Mouse (Mus musculus): ENCODE results near the gene Malsu1. TPM values are rescaled to one million over a fixed set of nuclear protein-coding genes. Genes with fewer than 3 reads are reported as not detected.

Malsu1 gene
- polyA plus RNA-seq, 1 experiment from 2014 or later, result 62.7 TPM

DNA sequence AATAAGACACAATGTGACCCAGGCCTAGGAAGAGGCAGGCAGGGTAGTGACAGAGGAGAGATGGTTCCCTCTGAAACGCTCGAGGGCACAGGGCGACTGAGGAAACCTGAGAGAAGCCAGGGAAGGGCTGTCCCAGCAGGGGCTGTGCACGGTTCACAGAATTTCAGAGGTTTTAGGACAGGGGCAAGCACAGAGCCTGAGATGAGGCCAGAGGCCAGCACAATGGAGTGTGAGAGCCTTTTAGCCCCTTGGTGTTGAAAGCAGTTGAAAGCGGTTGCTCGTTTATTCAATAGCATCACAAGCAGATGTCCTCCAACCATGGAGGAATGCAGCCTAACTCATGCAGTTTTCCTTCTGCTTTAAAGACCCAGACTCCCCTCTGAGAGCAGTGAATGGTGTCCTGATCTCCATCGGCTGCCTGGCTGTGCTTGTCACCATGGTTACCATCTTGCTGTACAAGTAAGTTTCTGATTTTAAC is 18.3 kb upstream of the Malsu1 start:
- ATAC-seq (ENCODE audit: low FRiP score, low TSS enrichment), result peak; percentile 58; the same call in 1 of the 2 replicates
- Histone ChIP-seq H3K36me3 (ENCODE audit: control insufficient read depth, insufficient read depth, low read length) (no peaks in the 10 kb centered on the region), H3K4me1 (ENCODE audit: control insufficient read depth, insufficient read depth, low read length) (peaks cover 15% of the 10 kb centered on the region), H3K9me3 (ENCODE audit: control insufficient read depth, low read length) (no peaks in the 10 kb centered on the region), H3K4me3 (replicated peaks; ENCODE audit: low read depth, low read length) (no peak overlapping the region), H3K27ac (replicated peaks; ENCODE audit: low read depth, low read length) (peak overlapping the region; percentile 64), H3K9ac (replicated peaks; ENCODE audit: low read length) (0 out of 2 replicates have a peak overlapping the region, but pooled peaks have one; percentile 13), H3K27me3 (ENCODE audit: control insufficient read depth, insufficient read depth, low read length) (no peaks in the 10 kb centered on the region), H3K4me2 (ENCODE audit: low read length) (peak overlapping the region; percentile 22; the same call in 1 of the 2 replicates)
- peak; percentile 76 for DNase-seq
- under 1% methylated on average over 7 of the region's 7 CpGs for WGBS

DNA sequence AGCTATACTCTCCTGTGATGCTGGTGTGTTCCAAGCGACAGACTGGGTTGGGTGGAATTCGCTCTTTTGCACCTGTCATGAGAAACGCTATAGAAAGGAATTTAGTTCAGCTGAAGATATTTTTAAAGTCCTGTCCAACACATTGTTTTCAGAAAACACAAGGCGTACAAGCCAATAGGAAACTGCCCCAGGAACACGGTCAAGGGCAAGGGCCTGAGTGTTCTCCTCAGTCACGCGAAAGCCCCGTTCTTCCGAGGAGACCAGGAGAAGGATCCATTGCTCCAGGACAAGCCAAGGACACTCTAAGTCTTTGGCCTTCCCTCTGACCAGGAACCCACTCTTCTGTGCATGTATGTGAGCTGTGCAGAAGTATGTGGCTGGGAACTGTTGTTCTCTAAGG is 17.6 kb upstream of the Malsu1 start:
- no peak overlapping the region for H3K4me2 ChIP-seq (ENCODE audit: low read length)
- H3K36me3 ChIP-seq (ENCODE audit: control insufficient read depth, insufficient read depth, low read length), result no peaks in the 10 kb centered on the region
- WGBS, result 45% methylated on average over 9 of the region's 9 CpGs
- no peaks in the 10 kb centered on the region for H3K9me3 ChIP-seq (ENCODE audit: control insufficient read depth, low read length)
- no peak overlapping the region for H3K4me3 ChIP-seq (replicated peaks; ENCODE audit: low read depth, low read length)
- H3K9ac ChIP-seq (replicated peaks; ENCODE audit: low read length), result no peak overlapping the region; the same call in 1 of the 2 replicates
- ATAC-seq (ENCODE audit: low FRiP score, low TSS enrichment) (no peak), DNase-seq (no peak)
- H3K27me3 ChIP-seq (ENCODE audit: control insufficient read depth, insufficient read depth, low read length), result no peaks in the 10 kb centered on the region
- H3K27ac ChIP-seq (replicated peaks; ENCODE audit: low read depth, low read length), result no peak overlapping the region
- peaks cover 15% of the 10 kb centered on the region for H3K4me1 ChIP-seq (ENCODE audit: control insufficient read depth, insufficient read depth, low read length)

DNA sequence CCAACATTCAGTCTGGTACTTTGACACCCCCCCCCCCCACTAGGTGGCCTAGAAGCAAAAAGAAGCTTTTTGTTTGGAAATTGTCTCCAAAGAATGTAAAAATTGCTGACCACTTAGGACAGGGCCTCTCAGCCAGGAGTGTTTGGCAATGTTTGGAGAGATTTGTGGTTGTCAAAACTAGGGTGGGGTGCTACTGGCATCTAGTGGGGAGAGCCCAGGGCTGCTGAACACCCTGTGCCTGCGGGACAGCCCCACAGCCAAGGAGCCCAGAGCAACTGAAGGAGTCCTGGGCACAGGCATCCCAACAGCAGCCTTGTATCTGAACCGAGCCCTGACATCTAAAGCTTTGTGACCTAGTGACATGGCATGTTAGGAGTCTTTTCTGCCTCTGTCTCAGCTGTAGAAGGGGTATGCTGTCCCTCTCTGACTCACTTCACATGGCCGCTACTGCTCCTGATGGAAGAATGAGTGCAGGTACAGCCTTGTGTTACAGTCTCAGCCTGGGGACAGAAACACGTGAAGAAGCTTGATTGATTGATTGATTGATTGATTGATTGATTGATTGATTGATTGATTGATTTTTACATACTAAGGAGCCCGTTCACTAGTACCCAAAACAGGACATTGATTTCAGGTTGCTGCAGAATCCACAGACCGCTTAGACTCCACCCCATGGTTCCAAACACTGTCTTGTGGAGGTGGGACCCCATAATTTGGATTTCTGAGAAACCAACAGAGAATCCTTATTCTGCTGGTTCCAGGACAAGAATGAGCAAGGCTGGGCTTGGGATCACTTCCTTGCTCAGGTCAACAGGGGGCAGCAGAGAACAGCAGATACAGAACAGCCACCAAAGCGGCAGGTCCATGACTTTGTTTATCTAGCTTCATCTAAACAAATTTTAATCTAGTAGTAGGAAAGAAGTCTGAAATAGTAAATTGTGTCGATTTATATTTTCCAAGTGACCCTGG is 16.3 kb upstream of the Malsu1 start:
- H3K27ac ChIP-seq (replicated peaks; ENCODE audit: low read depth, low read length), result no peak overlapping the region
- H3K9me3 ChIP-seq (ENCODE audit: control insufficient read depth, low read length), result no peaks in the 10 kb centered on the region
- no peak for ATAC-seq (ENCODE audit: low FRiP score, low TSS enrichment)
- H3K4me3 ChIP-seq (replicated peaks; ENCODE audit: low read depth, low read length), result no peak overlapping the region
- no peaks in the 10 kb centered on the region for H3K36me3 ChIP-seq (ENCODE audit: control insufficient read depth, insufficient read depth, low read length)
- H3K4me2 ChIP-seq (ENCODE audit: low read length), result no peak overlapping the region
- peak; percentile 90 for DNase-seq
- H3K27me3 ChIP-seq (ENCODE audit: control insufficient read depth, insufficient read depth, low read length), result no peaks in the 10 kb centered on the region
- 34% methylated on average over 8 of the region's 8 CpGs for WGBS
- peaks cover 15% of the 10 kb centered on the region for H3K4me1 ChIP-seq (ENCODE audit: control insufficient read depth, insufficient read depth, low read length)
- no peak overlapping the region for H3K9ac ChIP-seq (replicated peaks; ENCODE audit: low read length)

DNA sequence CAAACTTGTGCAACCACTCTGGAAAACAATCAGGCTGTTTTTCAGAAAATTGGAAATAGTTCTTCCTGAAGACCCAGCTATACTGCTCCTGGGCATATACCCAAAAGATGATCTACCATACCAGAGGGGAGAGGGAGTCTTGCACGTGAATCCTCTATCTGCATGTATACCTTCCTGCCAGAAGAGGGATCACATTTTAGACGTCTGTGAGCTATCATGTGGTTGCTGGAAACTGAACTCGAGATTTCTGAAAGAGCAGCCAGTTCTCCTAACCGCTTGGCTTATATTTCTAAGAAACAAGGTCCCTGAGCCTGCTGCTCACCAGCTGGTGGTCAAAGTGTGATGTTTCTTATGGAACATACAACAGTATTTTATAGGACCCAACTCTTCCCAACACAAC is 5.2 kb upstream of the Malsu1 start:
- ATAC-seq (ENCODE audit: low FRiP score, low TSS enrichment), result no peak
- Histone ChIP-seq H3K27me3 (ENCODE audit: control insufficient read depth, insufficient read depth, low read length) (no peaks in the 10 kb centered on the region), H3K27ac (replicated peaks; ENCODE audit: low read depth, low read length) (no peak overlapping the region), H3K9me3 (ENCODE audit: control insufficient read depth, low read length) (no peaks in the 10 kb centered on the region), H3K9ac (replicated peaks; ENCODE audit: low read length) (no peak overlapping the region), H3K4me3 (replicated peaks; ENCODE audit: low read depth, low read length) (no peak overlapping the region), H3K4me1 (ENCODE audit: control insufficient read depth, insufficient read depth, low read length) (peaks cover 5% of the 10 kb centered on the region; the same call in 1 of the 2 replicates), H3K36me3 (ENCODE audit: control insufficient read depth, insufficient read depth, low read length) (no peaks in the 10 kb centered on the region), H3K4me2 (ENCODE audit: low read length) (no peak overlapping the region)
- DNase-seq, result no peak
- 47% methylated on average over 4 of the region's 4 CpGs for WGBS

DNA sequence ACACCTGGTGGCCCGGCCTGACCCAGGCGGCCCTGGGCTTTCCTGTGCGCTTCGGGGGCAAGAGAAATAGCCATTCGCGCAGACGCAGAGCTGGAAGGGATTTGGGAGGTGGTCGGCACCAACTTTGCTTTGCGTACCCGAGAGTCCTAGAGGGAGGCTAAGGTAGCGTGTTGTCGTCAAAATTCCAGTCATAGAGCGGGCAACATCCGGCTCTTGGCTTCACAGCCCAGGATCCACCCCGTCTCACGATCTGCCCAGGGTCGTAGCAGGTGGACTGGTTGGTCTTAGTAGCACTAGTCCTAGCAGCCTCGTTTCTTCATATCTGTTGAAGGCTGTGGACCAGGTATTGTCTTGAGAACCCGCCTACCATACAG is 509 bp downstream of the Malsu1 start:
- Histone ChIP-seq H3K9ac (replicated peaks; ENCODE audit: low read length) (peak overlapping the region; percentile 94), H3K4me1 (ENCODE audit: control insufficient read depth, insufficient read depth, low read length) (peaks cover 15% of the 10 kb centered on the region), H3K27me3 (ENCODE audit: control insufficient read depth, insufficient read depth, low read length) (no peaks in the 10 kb centered on the region), H3K4me3 (replicated peaks; ENCODE audit: low read depth, low read length) (peak overlapping the region; percentile 99), H3K36me3 (ENCODE audit: control insufficient read depth, insufficient read depth, low read length) (no peaks in the 10 kb centered on the region), H3K27ac (replicated peaks; ENCODE audit: low read depth, low read length) (peak overlapping the region; percentile 83), H3K4me2 (ENCODE audit: low read length) (peak overlapping the region; percentile 82), H3K9me3 (ENCODE audit: control insufficient read depth, low read length) (no peaks in the 10 kb centered on the region)
- DNase-seq, result peak; percentile 44
- no peak for ATAC-seq (ENCODE audit: low FRiP score, low TSS enrichment)
- WGBS, result under 1% methylated on average over 19 of the region's 19 CpGs

DNA sequence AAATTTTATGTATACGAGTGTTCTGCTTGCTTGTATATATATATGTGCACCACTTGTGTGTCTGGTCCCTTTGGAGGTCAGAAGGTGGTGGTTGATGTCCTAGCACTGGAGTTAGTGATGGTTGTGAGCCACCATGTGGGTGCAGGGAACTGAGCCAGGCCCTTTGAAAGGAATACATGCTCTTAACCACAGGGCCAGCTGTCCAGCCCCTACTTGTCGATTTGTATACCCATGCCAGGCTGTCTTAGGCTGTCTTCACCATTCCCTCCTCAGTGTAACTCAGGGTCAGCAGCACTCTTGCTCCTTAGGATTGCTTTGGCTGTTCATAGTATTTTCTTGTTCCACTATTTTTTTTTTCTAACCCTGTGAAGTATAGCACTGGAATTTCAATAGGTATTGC is 4.3 kb downstream of the Malsu1 start:
- ATAC-seq (ENCODE audit: low FRiP score, low TSS enrichment), result no peak
- no peak for DNase-seq
- H3K27me3 ChIP-seq (ENCODE audit: control insufficient read depth, insufficient read depth, low read length), result no peaks in the 10 kb centered on the region
- H3K4me3 ChIP-seq (replicated peaks; ENCODE audit: low read depth, low read length), result no peak overlapping the region
- H3K36me3 ChIP-seq (ENCODE audit: control insufficient read depth, insufficient read depth, low read length), result peaks cover under 1% of the 10 kb centered on the region; the same call in 1 of the 2 replicates
- no peak overlapping the region for H3K4me2 ChIP-seq (ENCODE audit: low read length)
- peaks cover 15% of the 10 kb centered on the region for H3K4me1 ChIP-seq (ENCODE audit: control insufficient read depth, insufficient read depth, low read length)
- no peak overlapping the region for H3K27ac ChIP-seq (replicated peaks; ENCODE audit: low read depth, low read length)
- no peaks in the 10 kb centered on the region for H3K9me3 ChIP-seq (ENCODE audit: control insufficient read depth, low read length)
- H3K9ac ChIP-seq (replicated peaks; ENCODE audit: low read length), result no peak overlapping the region
- WGBS, result 89% methylated on average over 2 of the region's 2 CpGs

DNA sequence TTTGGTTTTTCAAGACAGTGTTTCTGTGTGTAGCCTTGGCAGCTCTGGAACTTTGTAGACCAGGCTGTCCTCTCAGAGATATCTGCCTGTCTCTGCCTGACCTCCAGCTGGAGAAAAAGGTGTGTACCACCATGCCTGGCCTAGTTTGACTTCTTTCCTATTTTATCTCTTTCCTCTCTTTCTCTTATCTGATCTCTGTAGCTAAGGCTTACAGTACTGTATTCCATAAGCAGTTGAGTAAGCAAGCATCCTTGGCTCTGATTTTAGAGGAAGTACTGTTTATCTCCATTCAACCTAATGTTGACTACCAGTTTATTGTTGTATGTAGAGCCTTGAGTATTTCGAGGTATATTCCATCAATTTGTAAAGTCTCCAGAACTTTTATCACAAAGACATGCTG is 5.7 kb downstream of the Malsu1 start:
- no peak overlapping the region for H3K9ac ChIP-seq (replicated peaks; ENCODE audit: low read length)
- ATAC-seq (ENCODE audit: low FRiP score, low TSS enrichment), result no peak
- no peak overlapping the region for H3K4me3 ChIP-seq (replicated peaks; ENCODE audit: low read depth, low read length)
- no peak overlapping the region for H3K4me2 ChIP-seq (ENCODE audit: low read length)
- no peaks in the 10 kb centered on the region for H3K27me3 ChIP-seq (ENCODE audit: control insufficient read depth, insufficient read depth, low read length)
- DNase-seq, result no peak
- H3K9me3 ChIP-seq (ENCODE audit: control insufficient read depth, low read length), result no peaks in the 10 kb centered on the region
- WGBS, result 96% methylated on average over 1 of the region's 1 CpGs
- H3K4me1 ChIP-seq (ENCODE audit: control insufficient read depth, insufficient read depth, low read length), result peaks cover 9% of the 10 kb centered on the region
- H3K27ac ChIP-seq (replicated peaks; ENCODE audit: low read depth, low read length), result no peak overlapping the region
- H3K36me3 ChIP-seq (ENCODE audit: control insufficient read depth, insufficient read depth, low read length), result peaks cover 15% of the 10 kb centered on the region

DNA sequence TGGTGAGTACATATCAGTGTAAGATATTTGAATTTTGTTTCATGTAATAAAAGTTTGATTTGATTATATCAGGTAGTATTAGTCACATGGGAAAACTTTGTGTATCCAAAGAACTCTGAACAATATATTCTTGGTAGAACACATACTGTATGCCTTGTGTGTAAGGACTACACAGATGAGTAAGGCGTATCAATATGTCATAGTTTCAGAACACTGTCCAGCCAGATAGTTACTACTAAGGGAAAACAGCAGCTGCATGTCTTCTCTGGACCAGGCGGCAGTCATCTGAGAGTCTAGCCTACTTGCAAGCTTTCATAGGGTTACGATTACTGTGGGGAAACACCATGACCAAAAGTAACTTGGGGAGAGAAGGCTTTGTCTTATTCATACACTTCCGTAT is 9.4 kb downstream of the Malsu1 start:
- Histone ChIP-seq H3K27me3 (ENCODE audit: control insufficient read depth, insufficient read depth, low read length) (no peaks in the 10 kb centered on the region), H3K9ac (replicated peaks; ENCODE audit: low read length) (no peak overlapping the region), H3K4me3 (replicated peaks; ENCODE audit: low read depth, low read length) (no peak overlapping the region), H3K36me3 (ENCODE audit: control insufficient read depth, insufficient read depth, low read length) (peaks cover 46% of the 10 kb centered on the region), H3K9me3 (ENCODE audit: control insufficient read depth, low read length) (no peaks in the 10 kb centered on the region), H3K4me2 (ENCODE audit: low read length) (no peak overlapping the region), H3K27ac (replicated peaks; ENCODE audit: low read depth, low read length) (no peak overlapping the region), H3K4me1 (ENCODE audit: control insufficient read depth, insufficient read depth, low read length) (no peaks in the 10 kb centered on the region)
- ATAC-seq (ENCODE audit: low FRiP score, low TSS enrichment), result no peak
- 94% methylated on average over 4 of the region's 4 CpGs for WGBS
- DNase-seq, result no peak

DNA sequence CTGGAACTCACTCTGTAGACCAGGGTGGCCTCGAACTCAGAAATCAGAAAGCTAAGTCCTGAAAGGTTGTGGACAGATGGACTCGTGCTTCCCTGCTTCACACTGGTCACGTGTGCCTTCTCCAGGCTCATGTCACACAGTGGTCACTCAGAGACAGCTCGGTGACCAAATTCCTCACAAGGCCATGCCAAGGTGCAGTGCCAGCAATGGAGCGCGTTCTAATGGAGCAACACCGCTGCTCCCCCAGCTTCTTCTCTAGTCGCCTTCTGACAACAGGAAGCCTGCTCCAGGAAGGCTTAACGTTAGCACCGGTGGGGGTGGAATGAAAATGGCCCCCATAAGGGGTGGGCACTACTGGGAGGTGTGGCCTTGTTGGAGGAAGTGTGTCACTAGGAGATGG is 21.4 kb downstream of the Malsu1 start:
- no peak for DNase-seq
- no peak overlapping the region for H3K9ac ChIP-seq (replicated peaks; ENCODE audit: low read length)
- no peak overlapping the region for H3K4me2 ChIP-seq (ENCODE audit: low read length)
- H3K27ac ChIP-seq (replicated peaks; ENCODE audit: low read depth, low read length), result no peak overlapping the region
- no peak overlapping the region for H3K4me3 ChIP-seq (replicated peaks; ENCODE audit: low read depth, low read length)
- no peak for ATAC-seq (ENCODE audit: low FRiP score, low TSS enrichment)
- 93% methylated on average over 10 of the region's 10 CpGs for WGBS
- peaks cover 67% of the 10 kb centered on the region for H3K36me3 ChIP-seq (ENCODE audit: control insufficient read depth, insufficient read depth, low read length)
- no peaks in the 10 kb centered on the region for H3K9me3 ChIP-seq (ENCODE audit: control insufficient read depth, low read length)
- no peaks in the 10 kb centered on the region for H3K4me1 ChIP-seq (ENCODE audit: control insufficient read depth, insufficient read depth, low read length)
- H3K27me3 ChIP-seq (ENCODE audit: control insufficient read depth, insufficient read depth, low read length), result no peaks in the 10 kb centered on the region
